ENCODE assay signal across 13 mouse cellular contexts in genomic region chr5:125154178-125154577, GRCm38 (mm10). TPM values are rescaled to one million over a fixed set of nuclear protein-coding genes. Genes with fewer than 3 reads are reported as not detected.
DNase-seq lines count a peak whose midpoint lies in the region; ATAC-seq and TF ChIP-seq lines count a peak whose summit lies in the region.
"Had no signal": no experiment of that assay in that cellular context is flagged by ENCODE, and none has a peak within 500 bp of the region (broad histone marks: within the 10 kb centered on the region; RNA-seq: fewer than 3 reads in every experiment).

No protein-coding gene starts in this region.

- no peaks in the 10 kb centered on the region for H3K9me3 ChIP-seq in forebrain, embryonic 14.5 days (replicated peaks; ENCODE audit: control insufficient read depth, low read length)
- no peaks in the 10 kb centered on the region for H3K9me3 ChIP-seq in limb, embryonic 10.5 days (replicated peaks)
- H3K9me3 ChIP-seq in neural tube, embryonic 14.5 days (ENCODE audit: control insufficient read depth, low read length) = no peaks in the 10 kb centered on the region
- H3K9me3 ChIP-seq: limb, embryonic 15.5 days had no signal

- no peak overlapping the region for H3K9ac ChIP-seq in forebrain, embryonic 14.5 days (ENCODE audit: low read length)
- no peak overlapping the region for H3K9ac ChIP-seq in neural tube, embryonic 14.5 days (replicated peaks; ENCODE audit: low read depth, low read length)
- H3K9ac ChIP-seq: limb, embryonic 15.5 days had no signal

- 11% methylated on average over 5 of the region's 5 CpGs for WGBS in forebrain, embryonic 14.5 days
- WGBS in limb, embryonic 10.5 days = 76% methylated on average over 5 of the region's 5 CpGs
- 23% methylated on average over 5 of the region's 5 CpGs for WGBS in neural tube, embryonic 14.5 days
- 71% methylated on average over 5 of the region's 5 CpGs for WGBS in lung, adult 2 months

- H3K4me3 ChIP-seq in left cerebral cortex, adult 2 months = no peak overlapping the region
- H3K4me3 ChIP-seq in forebrain, embryonic 14.5 days (ENCODE audit: low read depth, low read length) = no peak overlapping the region
- no peak overlapping the region for H3K4me3 ChIP-seq in limb, embryonic 10.5 days
- no peak overlapping the region for H3K4me3 ChIP-seq in neural tube, embryonic 14.5 days (ENCODE audit: low read depth, low read length)
- H3K4me3 ChIP-seq in lung, adult 2 months (replicated peaks; ENCODE audit: extremely low read depth, low read depth, low read length) = no peak overlapping the region
- H3K4me3 ChIP-seq: erythroblast, embryonic 14.5 days; limb, embryonic 15.5 days had no signal

- no peaks in the 10 kb centered on the region for H3K36me3 ChIP-seq in forebrain, embryonic 14.5 days (ENCODE audit: control insufficient read depth, insufficient read depth, low read length)
- peaks cover 12% of the 10 kb centered on the region; the same call in 1 of the 2 replicates for H3K36me3 ChIP-seq in limb, embryonic 10.5 days
- H3K36me3 ChIP-seq in neural tube, embryonic 14.5 days (ENCODE audit: control insufficient read depth, insufficient read depth, low read length) = no peaks in the 10 kb centered on the region

- TF ChIP-seq POLR2A in lung, adult 2 months (IDR thresholded peaks at IDR 0.05; ENCODE audit: borderline replicate concordance, extremely low read depth, low read depth, low read length) = no peak

- H3K4me2 ChIP-seq in forebrain, embryonic 14.5 days (ENCODE audit: low read length) = no peak overlapping the region
- H3K4me2 ChIP-seq in neural tube, embryonic 14.5 days (ENCODE audit: low read depth, low read length) = no peak overlapping the region
- H3K4me2 ChIP-seq: limb, embryonic 15.5 days had no signal

- no peak for ATAC-seq in forebrain, embryonic 14.5 days
- no peak for ATAC-seq in neural tube, embryonic 14.5 days (ENCODE audit: low read depth)

- H3K4me1 ChIP-seq in forebrain, embryonic 14.5 days (ENCODE audit: control insufficient read depth, insufficient read depth, low read length) = peaks cover 97% of the 10 kb centered on the region
- peaks cover 99% of the 10 kb centered on the region for H3K4me1 ChIP-seq in limb, embryonic 10.5 days
- peaks cover 92% of the 10 kb centered on the region for H3K4me1 ChIP-seq in neural tube, embryonic 14.5 days (ENCODE audit: control insufficient read depth, insufficient read depth, low read length)
- H3K4me1 ChIP-seq in lung, adult 2 months (ENCODE audit: control insufficient read depth, insufficient read depth, low read length) = peaks cover 46% of the 10 kb centered on the region

- no peak for DNase-seq in left cerebral cortex, adult 2 months (ENCODE audit: extremely low spot score in 1 of 2, low spot score in 2 of 2)
- DNase-seq in left cerebral cortex, postnatal 25 days (ENCODE audit: low spot score in 2 of 2) = no peak
- no peak for DNase-seq in forebrain, embryonic 14.5 days (ENCODE audit: low spot score)
- DNase-seq in limb, embryonic 10.5 days (ENCODE audit: low spot score) = no peak
- DNase-seq in heart, postnatal 4 days = no peak
- no peak for DNase-seq in right cerebral cortex, postnatal 10 days (ENCODE audit: low spot score in 2 of 2)
- DNase-seq in lung, adult 2 months = no peak
- DNase-seq: kidney, postnatal 10 days; layer of hippocampus, postnatal 36 days had no signal

- H3K27me3 ChIP-seq in forebrain, embryonic 14.5 days (replicated peaks; ENCODE audit: control insufficient read depth, insufficient read depth, low read length) = no peaks in the 10 kb centered on the region
- H3K27me3 ChIP-seq in limb, embryonic 10.5 days (ENCODE audit: low read depth, poor library complexity, severe bottlenecking) = no peaks in the 10 kb centered on the region
- H3K27me3 ChIP-seq in neural tube, embryonic 14.5 days (ENCODE audit: control insufficient read depth, insufficient read depth, low read length) = no peaks in the 10 kb centered on the region
- H3K27me3 ChIP-seq: limb, embryonic 15.5 days; Patski had no signal

- TF ChIP-seq CTCF in left cerebral cortex, adult 2 months (IDR thresholded peaks at IDR 0.05) = no peak
- TF ChIP-seq CTCF in lung, adult 2 months (IDR thresholded peaks at IDR 0.05; ENCODE audit: insufficient read depth, low read length) = no peak

- peak overlapping the region; percentile 60; the same call in 1 of the 2 replicates for H3K27ac ChIP-seq in left cerebral cortex, adult 2 months
- peak overlapping the region; percentile 97 for H3K27ac ChIP-seq in forebrain, embryonic 14.5 days (ENCODE audit: low read depth, low read length)
- H3K27ac ChIP-seq in limb, embryonic 10.5 days = peak overlapping the region; percentile 86
- peak overlapping the region; percentile 87 for H3K27ac ChIP-seq in neural tube, embryonic 14.5 days (ENCODE audit: low read depth, low read length)

- intact Hi-C loops in left cerebral cortex, adult 2 months (cut with DNase I) = loop anchor here (2.0 kb wide), 1 partner anchor 19 kb away; no protein-coding TSS in a partner anchor
- intact Hi-C loops in left cerebral cortex, postnatal 25 days (cut with DNase I) = no loop called here

RNA-seq across cellular contexts. Expression of gene Ncor2, which starts 24.8 kb away (rescaled TPM):
- 100 to 1,000 TPM; 228 to 270 TPM for total RNA-seq in left cerebral cortex, adult 2 months (2021)
- 100 to 1,000 TPM; 183 to 200 TPM for total RNA-seq in left cerebral cortex, postnatal 25 days (2021)
- polyA plus RNA-seq in forebrain, embryonic 14.5 days (2014; fragmentation: Nextera tagmentation; extraction: Ambion mirVana) = 15.1 and 22.3 TPM in 2 replicates
- polyA plus RNA-seq in limb, embryonic 10.5 days (2016; fragmentation: Nextera tagmentation; extraction: Ambion mirVana) = 22.4 and 26.8 TPM in 2 replicates
- 29.1 and 32.8 TPM in 2 replicates for polyA plus RNA-seq in neural tube, embryonic 14.5 days (2014; fragmentation: Nextera tagmentation; extraction: Ambion mirVana)
- 100 to 1,000 TPM; 104 to 112 TPM for total RNA-seq in heart, postnatal 4 days (2021)
- 65.5 and 78.9 TPM in 2 replicates for polyA plus RNA-seq in lung, adult 2 months (2012; rRNA removed)
